Mouse (Mus musculus): ENCODE measurements around the gene Vmn2r15. TPM values are rescaled to one million over a fixed set of nuclear protein-coding genes. Genes with fewer than 3 reads are reported as not detected.

Gene Vmn2r15
- total RNA-seq (2021): not detected
- long read RNA-seq, experiment 1: 0 reads
- long read RNA-seq, experiment 2: 0 reads

- Histone ChIP-seq H3K4me3 (no peak within 1 kb of the TSS), H3K27ac (no peak within 1 kb of the TSS)
- no peak for DNase-seq
- TF ChIP-seq CTCF (IDR thresholded peaks at IDR 0.05): no peak
- intact Hi-C loops (cut with DNase I): no loop called here
Observed at GRCm38 (mm10) chr5:109297544-109297943, at the start of gene Vmn2r15. Vmn2r15 (minus strand) TSS chr5:109297644.

- intact Hi-C loops (cut with DNase I): no loop called here
- Histone ChIP-seq H3K4me3 (no peak within 1 kb of the TSS), H3K27ac (no peak within 1 kb of the TSS)
- TF ChIP-seq CTCF (IDR thresholded peaks at IDR 0.05): no peak
- no peak for DNase-seq
Observed at GRCm38 (mm10) chr5:109329862-109330261, 32.4 kb upstream of the Vmn2r15 start, which contains the start of gene Vmn2r16. Vmn2r16 (plus strand) TSS chr5:109330162.

GRCm38 (mm10) chr5:109294655-109295054 is 2.8 kb downstream of the Vmn2r15 start:
- Histone ChIP-seq H3K4me3 (no peak overlapping the region), H3K27ac (no peak overlapping the region)
- intact Hi-C loops (cut with DNase I): no loop called here
- no peak for DNase-seq
- TF ChIP-seq CTCF (IDR thresholded peaks at IDR 0.05): no peak

Other genes starting within 250 kb of the Vmn2r15 start
- not detected for gene Vmn2r11, start 238.1 kb downstream of the Vmn2r15 start, total RNA-seq (2021)
- gene Vmn2r12, start 199.7 kb downstream of the Vmn2r15 start, total RNA-seq (2021): not detected
- not detected for gene Vmn2r13, start 105.4 kb downstream of the Vmn2r15 start, total RNA-seq (2021)
- not detected for gene Vmn2r14, start 72.9 kb downstream of the Vmn2r15 start, total RNA-seq (2021)
- gene Vmn2r16, start 32.5 kb upstream of the Vmn2r15 start, total RNA-seq (2021): not detected
- not detected for gene Vmn2r17, start 122.0 kb upstream of the Vmn2r15 start, total RNA-seq (2021)

All from gastrocnemius, adult 2 months (tissue).